Mouse (Mus musculus): ENCODE measurements around the gene Ptpru. TPM values are rescaled to one million over a fixed set of nuclear protein-coding genes. Genes with fewer than 3 reads are reported as not detected.

Gene Ptpru
- 1.9 and 7.6 TPM in 2 replicates for polyA plus RNA-seq (2016; fragmentation: Nextera tagmentation; extraction: Ambion mirVana)

DNA sequence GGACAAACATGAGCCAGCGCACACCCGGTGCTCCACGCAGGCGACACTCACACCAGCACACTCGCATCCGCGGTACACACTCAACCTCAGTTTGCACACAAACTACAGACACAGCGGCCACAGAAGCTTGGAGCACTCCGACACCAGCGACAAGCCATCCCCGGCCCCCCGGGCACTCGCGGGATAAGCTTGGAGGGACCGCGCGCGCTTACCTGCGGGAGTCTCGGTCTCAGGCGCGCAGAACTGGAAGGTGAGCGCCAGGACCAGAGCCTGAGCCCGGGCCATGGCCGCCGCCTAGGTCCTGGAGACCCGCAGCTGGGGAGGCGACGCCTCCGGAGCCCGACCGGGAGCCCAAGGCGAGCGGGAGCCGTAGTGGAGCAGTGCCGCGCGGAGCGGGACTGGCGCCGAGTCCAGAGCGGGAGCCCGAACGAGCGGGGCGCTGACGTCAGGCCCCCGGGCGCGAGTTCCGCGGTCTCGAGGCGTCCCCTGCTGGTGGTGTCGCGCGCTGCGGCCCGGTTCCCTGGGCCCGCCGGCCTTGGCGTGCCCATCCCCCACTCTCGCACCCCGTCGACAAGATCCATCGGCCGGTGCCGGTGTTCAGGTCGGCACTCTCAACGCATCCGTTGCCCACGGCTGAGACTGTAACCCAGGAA, at the start of gene Ptpru:
TSS of gene Ptpru (minus strand) at position 417 of the 653 bp plus-strand sequence.
- under 1% methylated on average over 71 of the region's 72 CpGs for WGBS
- Histone ChIP-seq H3K27me3 (ENCODE audit: insufficient read depth, poor library complexity, severe bottlenecking) (peaks cover 65% of the 10 kb centered on the region), H3K9me3 (no peaks in the 10 kb centered on the region), H3K4me1 (peaks cover 31% of the 10 kb centered on the region), H3K27ac (peak within 1 kb of the TSS; percentile 86), H3K4me3 (peak within 1 kb of the TSS; percentile 73), H3K36me3 (no peaks in the 10 kb centered on the region)
- peak; percentile 90 for DNase-seq (ENCODE audit: low spot score)

DNA sequence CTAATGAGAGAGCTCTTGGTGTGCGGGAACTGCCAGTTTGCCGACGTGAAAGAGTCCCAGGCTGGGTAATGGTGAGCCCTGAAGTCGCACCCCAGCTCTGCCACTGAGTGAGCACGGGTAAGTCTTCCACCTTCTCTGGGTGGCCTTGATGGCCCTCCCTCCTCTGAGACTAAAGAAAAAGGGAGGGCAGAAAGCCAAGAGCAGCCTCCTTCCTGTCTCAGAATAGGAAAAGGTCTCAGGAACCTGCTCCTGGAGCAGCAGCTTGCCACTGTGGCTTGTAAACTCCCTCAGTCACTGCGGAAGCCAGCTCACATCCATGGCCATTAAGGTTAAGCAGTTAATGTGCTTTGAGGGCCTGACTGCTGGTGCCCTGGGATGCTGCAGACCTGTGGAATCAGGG, 47.3 kb upstream of the Ptpru start:
- Histone ChIP-seq H3K4me3 (no peak overlapping the region), H3K27ac (no peak overlapping the region), H3K36me3 (peaks cover 36% of the 10 kb centered on the region), H3K4me1 (peaks cover 25% of the 10 kb centered on the region), H3K9me3 (no peaks in the 10 kb centered on the region), H3K27me3 (ENCODE audit: insufficient read depth, poor library complexity, severe bottlenecking) (no peaks in the 10 kb centered on the region)
- WGBS: 81% methylated on average over 6 of the region's 6 CpGs
- DNase-seq (ENCODE audit: low spot score): no peak

DNA sequence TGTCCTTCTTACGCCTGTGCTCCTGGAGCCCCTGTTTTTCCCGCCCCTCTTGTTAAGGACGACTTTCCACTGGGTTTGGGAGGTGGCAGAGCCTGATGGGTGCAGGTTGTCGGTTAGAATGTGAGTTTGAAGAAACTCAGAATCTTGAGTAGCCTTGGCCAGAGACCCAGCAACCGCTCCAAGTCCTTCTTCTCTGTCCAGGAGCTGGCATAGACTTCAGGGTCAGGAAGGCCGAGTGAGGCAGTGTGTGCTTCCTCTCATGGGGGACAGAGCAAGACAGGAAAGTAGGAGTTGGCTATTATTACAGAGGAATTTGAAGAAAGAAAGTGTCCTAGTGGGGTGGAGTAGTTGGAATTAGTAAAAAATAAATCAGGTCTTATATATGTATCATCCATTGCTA, 45.5 kb upstream of the Ptpru start:
- Histone ChIP-seq H3K4me1 (peaks cover 36% of the 10 kb centered on the region), H3K36me3 (peaks cover 36% of the 10 kb centered on the region), H3K27ac (no peak overlapping the region), H3K27me3 (ENCODE audit: insufficient read depth, poor library complexity, severe bottlenecking) (no peaks in the 10 kb centered on the region), H3K9me3 (no peaks in the 10 kb centered on the region), H3K4me3 (no peak overlapping the region)
- DNase-seq (ENCODE audit: low spot score): no peak
- WGBS: 76% methylated on average over 6 of the region's 6 CpGs

DNA sequence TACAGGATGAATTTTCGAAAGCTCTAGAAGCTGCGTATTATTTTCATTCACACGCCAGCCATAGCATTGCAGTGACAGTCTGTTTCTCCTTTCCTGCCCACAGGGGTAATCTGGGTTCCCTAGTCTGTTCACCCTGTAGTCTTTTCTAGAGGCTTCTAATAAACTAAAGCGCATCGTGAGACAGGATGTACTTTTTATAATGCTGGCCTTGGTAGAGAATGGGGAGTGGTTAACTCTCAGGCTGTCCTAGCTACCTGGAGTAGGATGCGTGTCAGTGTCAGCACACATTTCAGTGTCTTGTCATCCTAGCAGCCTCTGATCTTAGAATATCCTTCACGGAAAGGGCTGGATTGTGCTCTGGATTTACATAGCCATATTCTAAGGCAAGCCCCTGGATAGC, 43.2 kb upstream of the Ptpru start:
- Histone ChIP-seq H3K4me3 (no peak overlapping the region), H3K36me3 (peaks cover 20% of the 10 kb centered on the region), H3K27ac (no peak overlapping the region), H3K9me3 (no peaks in the 10 kb centered on the region), H3K4me1 (peaks cover 50% of the 10 kb centered on the region), H3K27me3 (ENCODE audit: insufficient read depth, poor library complexity, severe bottlenecking) (no peaks in the 10 kb centered on the region)
- 91% methylated on average over 7 of the region's 7 CpGs for WGBS
- DNase-seq (ENCODE audit: low spot score): no peak

DNA sequence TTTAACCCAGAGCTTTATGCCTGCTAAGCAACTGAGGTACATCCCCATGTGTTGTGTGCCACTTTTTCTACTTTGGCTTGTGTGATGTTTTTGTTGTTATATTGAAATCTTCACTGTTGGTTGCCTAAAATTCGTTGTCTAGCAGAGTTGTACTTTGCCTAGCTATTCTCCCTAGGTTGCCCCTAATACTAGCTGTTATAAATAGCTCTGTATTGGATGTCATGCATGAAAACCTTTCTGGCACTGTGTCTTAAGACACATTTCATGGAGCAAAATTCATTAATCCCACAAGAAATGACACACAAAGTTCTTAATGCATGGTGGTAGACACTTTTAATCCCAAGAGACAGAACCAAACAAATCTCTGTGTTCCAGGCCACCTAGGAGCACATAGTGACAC, 41.6 kb upstream of the Ptpru start:
- H3K36me3 ChIP-seq: peaks cover 4% of the 10 kb centered on the region
- no peak for DNase-seq (ENCODE audit: low spot score)
- no peaks in the 10 kb centered on the region for H3K9me3 ChIP-seq
- no peak overlapping the region for H3K4me3 ChIP-seq
- 76% methylated on average over 1 of the region's 1 CpGs for WGBS
- peaks cover 60% of the 10 kb centered on the region for H3K4me1 ChIP-seq
- no peak overlapping the region for H3K27ac ChIP-seq
- no peaks in the 10 kb centered on the region for H3K27me3 ChIP-seq (ENCODE audit: insufficient read depth, poor library complexity, severe bottlenecking)

DNA sequence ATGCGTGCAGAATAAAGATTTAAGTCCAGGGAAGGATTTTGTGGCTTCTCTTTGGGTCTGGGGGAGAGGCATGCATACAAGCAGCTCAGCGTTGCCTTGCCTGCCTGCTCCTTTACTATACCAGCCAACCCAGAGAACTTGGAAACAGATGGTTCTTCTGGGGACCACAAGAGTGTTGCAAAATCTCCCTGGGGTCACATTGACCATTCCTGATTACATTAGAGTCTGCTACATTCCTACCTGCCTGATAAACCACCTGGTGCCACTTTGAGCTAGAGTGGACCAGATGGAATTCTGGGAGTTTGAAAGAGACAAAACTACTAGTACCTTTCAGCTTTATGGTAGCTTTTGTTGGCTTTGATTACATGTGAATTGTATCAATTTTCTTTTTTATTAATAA, 38.7 kb upstream of the Ptpru start:
- WGBS: 71% methylated on average over 2 of the region's 2 CpGs
- H3K36me3 ChIP-seq: no peaks in the 10 kb centered on the region
- H3K27ac ChIP-seq: no peak overlapping the region
- H3K4me1 ChIP-seq: peaks cover 53% of the 10 kb centered on the region
- no peaks in the 10 kb centered on the region for H3K27me3 ChIP-seq (ENCODE audit: insufficient read depth, poor library complexity, severe bottlenecking)
- DNase-seq (ENCODE audit: low spot score): no peak
- H3K4me3 ChIP-seq: no peak overlapping the region
- H3K9me3 ChIP-seq: no peaks in the 10 kb centered on the region

DNA sequence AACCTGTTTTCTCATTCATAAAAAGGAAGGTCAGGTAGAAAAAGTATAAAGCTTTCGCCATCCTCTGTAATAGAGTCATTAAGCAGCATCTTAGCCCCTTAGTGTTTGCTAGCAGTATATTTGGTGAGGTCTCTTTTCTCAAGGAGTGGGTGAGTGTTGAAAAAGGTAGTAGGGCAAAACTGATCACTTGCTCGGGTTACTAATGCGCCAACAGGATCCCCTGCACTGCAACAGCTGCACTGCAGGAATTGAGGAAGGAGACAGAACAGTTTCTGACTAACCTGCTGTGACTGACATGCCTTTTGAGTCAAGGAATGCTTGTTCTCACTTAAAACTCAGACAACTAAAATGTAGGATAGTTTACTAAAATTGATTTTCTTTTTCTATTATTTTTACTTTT, 37.2 kb upstream of the Ptpru start:
- no peak overlapping the region for H3K27ac ChIP-seq
- peak overlapping the region; percentile 94 for H3K4me3 ChIP-seq
- H3K4me1 ChIP-seq: peaks cover 44% of the 10 kb centered on the region
- no peak for DNase-seq (ENCODE audit: low spot score)
- no peaks in the 10 kb centered on the region for H3K27me3 ChIP-seq (ENCODE audit: insufficient read depth, poor library complexity, severe bottlenecking)
- no peaks in the 10 kb centered on the region for H3K36me3 ChIP-seq
- no peaks in the 10 kb centered on the region for H3K9me3 ChIP-seq
- 50% methylated on average over 3 of the region's 3 CpGs for WGBS

DNA sequence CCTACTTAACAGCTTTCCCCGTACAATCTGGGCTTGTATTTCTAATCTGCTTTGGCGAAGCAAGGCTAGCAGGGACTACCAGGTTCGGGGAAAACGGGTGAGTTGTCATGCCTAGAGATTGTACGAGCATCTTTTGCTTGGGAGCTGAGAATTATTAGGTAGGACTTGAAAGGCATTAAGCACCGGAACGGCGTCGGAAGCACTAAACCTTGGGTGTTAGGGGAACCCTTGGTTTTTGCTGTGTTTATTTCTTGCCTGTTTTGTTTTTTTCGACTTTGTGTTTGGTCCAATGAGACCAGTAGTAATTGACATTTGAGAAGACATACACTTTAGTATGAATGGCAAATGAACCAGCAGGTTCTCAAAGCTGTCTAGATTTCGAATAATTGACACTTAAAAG, 36.5 kb upstream of the Ptpru start:
- H3K4me1 ChIP-seq: peaks cover 40% of the 10 kb centered on the region
- peak overlapping the region; percentile 100 for H3K27ac ChIP-seq
- WGBS: 4% methylated on average over 11 of the region's 11 CpGs

DNA sequence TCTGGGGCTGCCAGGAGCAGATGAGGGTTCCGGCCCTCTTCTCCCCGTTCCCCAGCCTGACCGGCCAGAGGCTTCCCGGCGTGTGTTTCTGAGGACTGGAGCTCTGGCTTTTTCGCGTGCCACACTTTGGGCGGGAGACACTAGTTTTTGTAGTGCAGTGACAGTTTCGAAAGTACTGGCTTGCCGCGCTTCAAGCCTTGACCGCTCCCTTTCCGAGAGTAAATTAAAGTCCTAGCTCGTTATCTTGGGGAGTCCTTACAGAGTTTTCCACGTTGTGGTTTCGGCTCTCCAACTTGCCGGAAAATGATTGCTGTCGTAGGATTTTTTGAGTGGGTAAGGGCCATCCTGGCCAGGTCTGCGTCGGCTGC, 36.1 kb upstream of the Ptpru start:
- H3K27me3 ChIP-seq (ENCODE audit: insufficient read depth, poor library complexity, severe bottlenecking): no peaks in the 10 kb centered on the region
- H3K4me1 ChIP-seq: peaks cover 41% of the 10 kb centered on the region
- no peak for DNase-seq (ENCODE audit: low spot score)
- WGBS: under 1% methylated on average over 20 of the region's 20 CpGs
- H3K9me3 ChIP-seq: no peaks in the 10 kb centered on the region
- H3K4me3 ChIP-seq: peak overlapping the region; percentile 94
- H3K27ac ChIP-seq: peak overlapping the region; percentile 100
- 0 out of 2 replicates have a peak, but pooled peaks cover 3% of the 10 kb centered on the region for H3K36me3 ChIP-seq

More for the DNA sequence above, 36.5 kb upstream of the Ptpru start:
- no peaks in the 10 kb centered on the region for H3K27me3 ChIP-seq (ENCODE audit: insufficient read depth, poor library complexity, severe bottlenecking)
- no peaks in the 10 kb centered on the region for H3K36me3 ChIP-seq
- no peak for DNase-seq (ENCODE audit: low spot score)
- H3K9me3 ChIP-seq: no peaks in the 10 kb centered on the region
- peak overlapping the region; percentile 94 for H3K4me3 ChIP-seq

DNA sequence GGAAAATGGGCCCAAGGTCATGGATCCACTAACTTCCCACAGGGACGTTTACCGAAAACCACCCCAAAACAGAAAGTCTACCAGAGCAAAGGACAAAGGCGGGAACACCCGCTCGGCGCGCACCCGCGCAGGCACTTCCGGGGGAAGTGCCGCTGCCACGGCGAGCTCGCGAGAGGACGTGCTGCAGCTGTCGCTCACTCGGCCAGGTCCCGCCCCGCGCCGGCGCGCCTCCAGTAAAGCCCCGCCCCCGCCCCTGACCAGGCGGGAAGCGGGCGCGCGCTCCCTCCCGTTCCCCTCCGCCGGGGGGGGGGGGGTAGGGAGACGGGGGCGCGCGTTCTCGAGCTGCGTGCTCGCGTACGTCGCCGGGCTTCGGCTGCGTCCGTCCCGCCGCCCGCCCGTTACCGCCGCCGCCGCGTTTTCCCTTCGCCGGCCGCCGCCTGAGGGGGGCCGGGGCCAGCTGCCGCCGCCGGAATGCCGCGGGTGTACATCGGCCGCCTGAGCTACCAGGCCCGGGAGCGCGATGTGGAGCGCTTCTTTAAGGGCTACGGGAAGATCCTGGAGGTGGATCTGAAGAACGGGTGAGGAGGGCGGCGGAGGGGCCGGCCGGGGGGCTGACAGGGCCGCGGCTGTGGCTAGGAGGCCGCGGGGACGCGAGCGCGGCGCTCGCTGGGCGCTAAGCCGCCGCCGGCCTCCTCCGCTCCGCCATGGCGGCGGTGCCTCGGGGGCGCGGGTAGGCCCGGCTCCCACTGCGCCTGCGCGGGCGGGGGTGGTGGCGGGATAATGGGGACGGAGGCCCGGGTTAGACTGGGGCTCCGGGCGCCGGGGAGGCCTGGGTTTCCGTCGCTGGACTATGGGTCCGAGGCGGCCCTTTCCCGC, 35.4 kb upstream of the Ptpru start, which contains the start of gene Srsf4:
TSS of gene Srsf4 (plus strand) at position 325 of the 876 bp plus-strand sequence.
- no peaks in the 10 kb centered on the region for H3K9me3 ChIP-seq
- DNase-seq (ENCODE audit: low spot score): peak; percentile 97
- peaks cover 42% of the 10 kb centered on the region for H3K4me1 ChIP-seq
- H3K36me3 ChIP-seq: 0 out of 2 replicates have a peak, but pooled peaks cover 4% of the 10 kb centered on the region
- H3K27ac ChIP-seq: peak within 1 kb of the TSS; percentile 100
- H3K27me3 ChIP-seq (ENCODE audit: insufficient read depth, poor library complexity, severe bottlenecking): no peaks in the 10 kb centered on the region
- peak within 1 kb of the TSS; percentile 94 for H3K4me3 ChIP-seq
- under 1% methylated on average over 80 of the region's 116 CpGs for WGBS

DNA sequence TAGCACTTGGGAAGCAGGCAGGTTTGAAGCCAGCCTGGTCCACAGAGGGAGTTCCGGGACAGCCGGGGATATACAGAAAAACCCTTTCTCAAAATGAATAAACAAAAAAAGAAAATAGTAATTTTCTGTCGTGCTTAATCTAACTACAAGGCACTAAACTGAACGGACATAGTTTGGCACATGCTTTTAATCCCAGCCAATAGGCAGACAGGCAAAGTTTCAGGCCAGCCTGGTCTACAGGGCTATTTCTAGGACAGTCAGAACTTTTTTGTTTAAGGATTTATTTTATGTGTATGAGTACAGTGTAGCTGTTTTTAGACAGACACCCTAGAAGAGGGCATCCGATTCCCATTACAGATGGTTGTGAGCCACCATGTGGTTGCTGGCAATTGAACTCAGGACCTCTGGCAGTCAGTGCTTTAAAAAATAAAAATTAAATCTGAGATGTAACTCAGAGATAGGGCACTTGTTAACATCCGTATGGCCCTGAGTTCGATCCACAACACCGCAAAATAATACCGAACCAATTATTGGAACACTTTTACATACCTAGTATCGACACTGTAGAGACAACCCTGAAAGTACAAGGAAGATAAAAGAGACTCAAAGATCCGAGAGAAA, 34.7 kb upstream of the Ptpru start:
- Histone ChIP-seq H3K36me3 (peaks cover 9% of the 10 kb centered on the region; the same call in 1 of the 2 replicates), H3K27ac (peak overlapping the region; percentile 100), H3K9me3 (no peaks in the 10 kb centered on the region), H3K4me3 (peak overlapping the region; percentile 94), H3K4me1 (peaks cover 39% of the 10 kb centered on the region), H3K27me3 (ENCODE audit: insufficient read depth, poor library complexity, severe bottlenecking) (no peaks in the 10 kb centered on the region)
- no peak for DNase-seq (ENCODE audit: low spot score)
- 9% methylated on average over 11 of the region's 11 CpGs for WGBS

DNA sequence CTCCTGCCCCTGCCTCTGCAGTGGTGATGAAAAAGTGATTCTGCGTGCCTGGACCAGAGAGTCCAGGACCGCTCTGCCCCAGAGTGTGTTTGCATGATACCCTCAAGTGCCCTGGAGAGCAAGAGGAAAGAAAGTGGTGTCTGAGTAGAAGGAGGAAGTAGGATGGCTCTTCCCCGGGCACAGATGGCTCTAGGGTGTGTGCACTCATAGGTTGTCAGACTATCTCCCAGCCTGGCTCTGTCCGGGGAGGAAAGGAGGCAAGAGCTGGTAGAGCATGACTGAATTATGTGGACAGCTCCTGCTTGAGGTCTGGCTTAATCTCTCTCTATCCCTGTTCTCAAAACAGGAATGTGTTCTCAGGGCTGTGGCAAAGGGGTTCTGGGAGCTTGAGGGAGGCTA, 23.3 kb upstream of the Ptpru start:
- Histone ChIP-seq H3K4me3 (no peak overlapping the region), H3K36me3 (peaks cover 56% of the 10 kb centered on the region), H3K9me3 (no peaks in the 10 kb centered on the region), H3K27ac (no peak overlapping the region), H3K27me3 (ENCODE audit: insufficient read depth, poor library complexity, severe bottlenecking) (no peaks in the 10 kb centered on the region), H3K4me1 (no peaks in the 10 kb centered on the region; the same call in 1 of the 2 replicates)
- WGBS: 82% methylated on average over 4 of the region's 4 CpGs
- no peak for DNase-seq (ENCODE audit: low spot score)
